10 mouse cellular contexts compared by ENCODE assay signal in genomic region chr13:92828820-92829219, GRCm38 (mm10). TPM values are rescaled to one million over a fixed set of nuclear protein-coding genes. Genes with fewer than 3 reads are reported as not detected.
DNase-seq lines count a peak whose midpoint lies in the region; ATAC-seq and TF ChIP-seq lines count a peak whose summit lies in the region.
"Had no signal": no experiment of that assay in that cellular context is flagged by ENCODE, and none has a peak within 500 bp of the region (broad histone marks: within the 10 kb centered on the region; RNA-seq: fewer than 3 reads in every experiment).

No protein-coding gene starts in this region.

- H3K36me3 ChIP-seq in forebrain, embryonic 16.5 days (ENCODE audit: control insufficient read depth, insufficient read depth), result no peaks in the 10 kb centered on the region
- H3K36me3 ChIP-seq in forebrain, embryonic 13.5 days (ENCODE audit: poor library complexity, severe bottlenecking), result no peaks in the 10 kb centered on the region
- H3K36me3 ChIP-seq in kidney, embryonic 14.5 days (ENCODE audit: control insufficient read depth, insufficient read depth, low read length), result no peaks in the 10 kb centered on the region
- no peaks in the 10 kb centered on the region for H3K36me3 ChIP-seq in liver, postnatal 0 days (replicated peaks; ENCODE audit: insufficient read depth, low read length)
- H3K36me3 ChIP-seq in thymus, adult 2 months (ENCODE audit: control insufficient read depth, insufficient read depth, low read length), result no peaks in the 10 kb centered on the region

- no peaks in the 10 kb centered on the region for H3K27me3 ChIP-seq in forebrain, embryonic 16.5 days (replicated peaks; ENCODE audit: control insufficient read depth, insufficient read depth, low read length)
- H3K27me3 ChIP-seq in forebrain, embryonic 13.5 days, result no peaks in the 10 kb centered on the region
- H3K27me3 ChIP-seq in kidney, embryonic 14.5 days (ENCODE audit: control insufficient read depth, insufficient read depth, low read length), result no peaks in the 10 kb centered on the region
- no peaks in the 10 kb centered on the region; the same call in 1 of the 2 replicates for H3K27me3 ChIP-seq in liver, postnatal 0 days (ENCODE audit: insufficient read depth, low read length)
- H3K27me3 ChIP-seq in thymus, adult 2 months (ENCODE audit: control insufficient read depth, insufficient read depth, low read length), result no peaks in the 10 kb centered on the region

- no peak for TF ChIP-seq CTCF in bone marrow macrophage, adult 2 months (IDR thresholded peaks at IDR 0.05; ENCODE audit: low read depth, low read length)
- TF ChIP-seq CTCF in liver, postnatal 0 days (IDR thresholded peaks at IDR 0.05; ENCODE audit: low read depth), result no peak
- no peak for TF ChIP-seq CTCF in thymus, adult 2 months (IDR thresholded peaks at IDR 0.05; ENCODE audit: borderline replicate concordance, control insufficient read depth, extremely low read depth, insufficient read depth, low read length, poor library complexity)

- no peak overlapping the region for H3K4me3 ChIP-seq in forebrain, embryonic 16.5 days (replicated peaks; ENCODE audit: low read length)
- no peak overlapping the region for H3K4me3 ChIP-seq in forebrain, embryonic 13.5 days
- no peak overlapping the region for H3K4me3 ChIP-seq in kidney, embryonic 14.5 days (ENCODE audit: low read length)
- peak overlapping the region; percentile 24 for H3K4me3 ChIP-seq in bone marrow macrophage, adult 2 months (ENCODE audit: insufficient read depth, low read length)
- H3K4me3 ChIP-seq in liver, postnatal 0 days (ENCODE audit: low read depth, low read length), result no peak overlapping the region
- H3K4me3 ChIP-seq in thymus, adult 2 months (ENCODE audit: control insufficient read depth, insufficient read depth, low read length), result no peak overlapping the region

- 0 out of 2 replicates have a peak, but pooled peaks have one; percentile 58 for ATAC-seq in forebrain, embryonic 16.5 days
- no peak for ATAC-seq in forebrain, embryonic 13.5 days
- no peak for ATAC-seq in kidney, embryonic 14.5 days (ENCODE audit: low FRiP score, low TSS enrichment)
- no peak for ATAC-seq in liver, postnatal 0 days

- TF ChIP-seq EP300 in liver, postnatal 0 days (IDR thresholded peaks at IDR 0.05; ENCODE audit: low read depth), result no peak

- DNase-seq in kidney, postnatal 4 days, result peak; percentile 35 to 43
- no peak for DNase-seq in liver, postnatal 0 days
- no peak for DNase-seq in thymus, adult 2 months
- no peak for DNase-seq in spleen, postnatal 4 days (ENCODE audit: low spot score in 2 of 2)
- DNase-seq: kidney, postnatal 36 days; lung, adult 18-20 months had no signal

- no peak overlapping the region for H3K9ac ChIP-seq in forebrain, embryonic 16.5 days (replicated peaks; ENCODE audit: low read depth, low read length)
- H3K9ac ChIP-seq in forebrain, embryonic 13.5 days, result no peak overlapping the region
- H3K9ac ChIP-seq in kidney, embryonic 14.5 days (ENCODE audit: low read depth, low read length), result no peak overlapping the region
- no peak overlapping the region for H3K9ac ChIP-seq in liver, postnatal 0 days (replicated peaks)

- H3K4me1 ChIP-seq in forebrain, embryonic 16.5 days (replicated peaks; ENCODE audit: control insufficient read depth, insufficient read depth, low read length), result peaks cover 3% of the 10 kb centered on the region; the same call in 1 of the 2 replicates
- no peaks in the 10 kb centered on the region for H3K4me1 ChIP-seq in forebrain, embryonic 13.5 days
- H3K4me1 ChIP-seq in kidney, embryonic 14.5 days (ENCODE audit: control insufficient read depth, insufficient read depth, low read length), result no peaks in the 10 kb centered on the region
- H3K4me1 ChIP-seq in bone marrow macrophage, adult 2 months (ENCODE audit: control insufficient read depth, insufficient read depth, low read length), result no peaks in the 10 kb centered on the region
- H3K4me1 ChIP-seq in liver, postnatal 0 days (ENCODE audit: insufficient read depth), result no peaks in the 10 kb centered on the region
- H3K4me1 ChIP-seq in thymus, adult 2 months (replicated peaks; ENCODE audit: control insufficient read depth, insufficient read depth, low read length), result no peaks in the 10 kb centered on the region

- TF ChIP-seq POLR2A in bone marrow macrophage, adult 2 months (IDR thresholded peaks at IDR 0.05; ENCODE audit: borderline replicate concordance, low read depth, low read length), result no peak
- TF ChIP-seq POLR2A in thymus, adult 2 months (IDR thresholded peaks at IDR 0.05; ENCODE audit: control insufficient read depth, extremely low read depth, insufficient read depth, low read length, poor library complexity), result no peak

- H3K27ac ChIP-seq in forebrain, embryonic 16.5 days (ENCODE audit: low read length), result no peak overlapping the region
- no peak overlapping the region for H3K27ac ChIP-seq in forebrain, embryonic 13.5 days
- no peak overlapping the region for H3K27ac ChIP-seq in kidney, embryonic 14.5 days (ENCODE audit: low read depth, low read length)
- no peak overlapping the region for H3K27ac ChIP-seq in bone marrow macrophage, adult 2 months (ENCODE audit: insufficient read depth, low read depth, low read length)
- H3K27ac ChIP-seq in liver, postnatal 0 days (ENCODE audit: low read depth), result no peak overlapping the region
- no peak overlapping the region for H3K27ac ChIP-seq in thymus, adult 2 months (ENCODE audit: control insufficient read depth, insufficient read depth, low read length)

- no peak overlapping the region for H3K4me2 ChIP-seq in forebrain, embryonic 16.5 days (ENCODE audit: low read length)
- no peak overlapping the region for H3K4me2 ChIP-seq in forebrain, embryonic 13.5 days
- no peak overlapping the region for H3K4me2 ChIP-seq in kidney, embryonic 14.5 days (replicated peaks; ENCODE audit: low read depth, low read length)
- peak overlapping the region; percentile 27; the same call in 1 of the 2 replicates for H3K4me2 ChIP-seq in liver, postnatal 0 days (ENCODE audit: low read depth, low read length)

- WGBS in forebrain, embryonic 16.5 days, result 60% methylated on average over 10 of the region's 10 CpGs
- WGBS in forebrain, embryonic 13.5 days, result 81% methylated on average over 10 of the region's 10 CpGs
- 57% methylated on average over 10 of the region's 10 CpGs for WGBS in kidney, embryonic 14.5 days
- 32% methylated on average over 10 of the region's 10 CpGs for WGBS in liver, postnatal 0 days (ENCODE audit: insufficient replicate concordance)
- WGBS in thymus, adult 2 months, result 13% methylated on average over 10 of the region's 10 CpGs

- H3K9me3 ChIP-seq in forebrain, embryonic 16.5 days (ENCODE audit: control insufficient read depth, low read length), result no peaks in the 10 kb centered on the region
- no peaks in the 10 kb centered on the region for H3K9me3 ChIP-seq in forebrain, embryonic 13.5 days (replicated peaks)
- no peaks in the 10 kb centered on the region for H3K9me3 ChIP-seq in kidney, embryonic 14.5 days (ENCODE audit: control insufficient read depth, low read length)
- no peaks in the 10 kb centered on the region for H3K9me3 ChIP-seq in liver, postnatal 0 days (ENCODE audit: low read length)

RNA-seq across cellular contexts. Expression of gene Mtx3, which starts 15.7 kb away (rescaled TPM):
- 4.5 and 5.0 TPM in 2 replicates for polyA plus RNA-seq in forebrain, embryonic 16.5 days (2015; fragmentation: Nextera tagmentation; extraction: Ambion mirVana)
- polyA plus RNA-seq in forebrain, embryonic 13.5 days (2015; fragmentation: Nextera tagmentation; extraction: Ambion mirVana), result 4.7 and 4.8 TPM in 2 replicates
- 6.3 and 7.5 TPM in 2 replicates for polyA plus RNA-seq in kidney, embryonic 14.5 days (2014; fragmentation: Nextera tagmentation; extraction: Ambion mirVana)
- polyA plus RNA-seq in bone marrow macrophage, adult 2 months (2012; ENCODE audit: insufficient read depth, insufficient read length, missing spikeins), result 10.8 and 12.6 TPM in 2 replicates
- polyA plus RNA-seq in liver, postnatal 0 days (2015; fragmentation: Nextera tagmentation; extraction: Ambion mirVana), result 0.77 and 0.81 TPM in 2 replicates
- 5.4 and 5.7 TPM in 2 replicates for polyA plus RNA-seq in thymus, adult 2 months (2012; rRNA removed)

RNA-seq across cellular contexts. Expression of gene Thbs4, which starts 34.2 kb away (rescaled TPM):
- 0.86 and 1.0 TPM in 2 replicates for polyA plus RNA-seq in forebrain, embryonic 16.5 days (2015; fragmentation: Nextera tagmentation; extraction: Ambion mirVana)
- polyA plus RNA-seq in forebrain, embryonic 13.5 days (2015; fragmentation: Nextera tagmentation; extraction: Ambion mirVana), result 1.2 and 1.4 TPM in 2 replicates
- polyA plus RNA-seq in kidney, embryonic 14.5 days (2014; fragmentation: Nextera tagmentation; extraction: Ambion mirVana), result 0.73 and 0.87 TPM in 2 replicates
- polyA plus RNA-seq in bone marrow macrophage, adult 2 months (2012; ENCODE audit: insufficient read depth, insufficient read length, missing spikeins), result not detected in 2 replicates
- polyA plus RNA-seq in liver, postnatal 0 days (2015; fragmentation: Nextera tagmentation; extraction: Ambion mirVana), result 0.06 and 0.19 TPM in 2 replicates
- 2.6 and 3.4 TPM in 2 replicates for polyA plus RNA-seq in thymus, adult 2 months (2012; rRNA removed)

Comparison
In these comparisons a context has a peak if more than half of its experiments do, and no peak if none do; other contexts are left out.
1. DNase-seq: peak in kidney, postnatal 4 days (2 of 2); none in liver, postnatal 0 days (single experiment), thymus, adult 2 months (single experiment) and spleen, postnatal 4 days (0 of 2).